In the genomic region with DNA sequence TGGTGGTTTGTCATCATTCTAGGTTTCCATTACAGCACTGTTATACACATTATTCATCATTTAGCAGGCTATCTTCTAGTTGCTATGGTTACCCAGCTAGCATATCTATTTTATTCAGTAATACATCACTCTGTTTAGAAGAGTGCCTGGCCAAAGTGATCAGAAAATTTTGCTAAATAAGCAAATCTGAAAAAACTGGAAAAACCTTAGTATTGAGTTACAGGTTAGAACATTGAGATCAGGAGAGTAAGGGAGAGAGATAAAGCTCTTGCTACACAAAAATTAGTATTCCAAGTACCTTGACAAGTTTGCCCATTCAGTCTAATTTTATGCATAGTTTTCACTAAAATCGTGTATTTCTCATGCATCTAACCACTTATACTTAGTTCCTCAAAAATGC, we compare ENCODE assay signal across 26 mouse cellular contexts.
DNase-seq lines count a peak whose midpoint lies in the region; ATAC-seq and TF ChIP-seq lines count a peak whose summit lies in the region.
"Had no signal": no experiment of that assay in that cellular context is flagged by ENCODE, and none has a peak within 500 bp of the region (broad histone marks: within the 10 kb centered on the region; RNA-seq: fewer than 3 reads in every experiment).

No protein-coding gene starts in this region.

- no peak overlapping the region for H3K27ac ChIP-seq in hindbrain, embryonic 14.5 days
- H3K27ac ChIP-seq in hindbrain, postnatal 0 days = no peak overlapping the region
- H3K27ac ChIP-seq in midbrain, embryonic 16.5 days (ENCODE audit: low read length) = no peak overlapping the region
- no peak overlapping the region for H3K27ac ChIP-seq in midbrain, embryonic 14.5 days (replicated peaks; ENCODE audit: low read depth, low read length)
- H3K27ac ChIP-seq in ES-E14 (ENCODE audit: insufficient read depth, low read depth, low read length, poor library complexity, severe bottlenecking) = no peak overlapping the region
- H3K27ac ChIP-seq in heart, embryonic 12.5 days (ENCODE audit: poor library complexity, severe bottlenecking) = no peak overlapping the region
- H3K27ac ChIP-seq: embryonic facial prominence, embryonic 13.5 days; embryonic facial prominence, embryonic 15.5 days; forebrain, embryonic 10.5 days; forebrain, embryonic 13.5 days; forebrain, embryonic 15.5 days had no signal

- no peak overlapping the region for H3K4me3 ChIP-seq in hindbrain, embryonic 14.5 days (replicated peaks; ENCODE audit: low read length)
- no peak overlapping the region for H3K4me3 ChIP-seq in hindbrain, postnatal 0 days (ENCODE audit: low read length)
- H3K4me3 ChIP-seq in midbrain, embryonic 16.5 days (ENCODE audit: low read depth, low read length) = no peak overlapping the region
- no peak overlapping the region for H3K4me3 ChIP-seq in midbrain, embryonic 14.5 days (replicated peaks; ENCODE audit: low read depth, low read length)
- H3K4me3 ChIP-seq in ES-E14 (ENCODE audit: insufficient read depth in 1 of 2, low read depth in 1 of 2, low read length in 2 of 2, poor library complexity in 1 of 2, severe bottlenecking in 1 of 2) = no peak overlapping the region
- no peak overlapping the region for H3K4me3 ChIP-seq in heart, embryonic 12.5 days
- H3K4me3 ChIP-seq: embryonic facial prominence, embryonic 13.5 days; embryonic facial prominence, embryonic 15.5 days; erythroblast, embryonic 14.5 days; forebrain, embryonic 10.5 days; forebrain, embryonic 13.5 days; forebrain, embryonic 15.5 days had no signal

- WGBS in hindbrain, embryonic 14.5 days = 90% methylated on average over 1 of the region's 1 CpGs
- WGBS in hindbrain, postnatal 0 days = 93% methylated on average over 1 of the region's 1 CpGs
- 92% methylated on average over 1 of the region's 1 CpGs for WGBS in midbrain, embryonic 16.5 days
- 94% methylated on average over 1 of the region's 1 CpGs for WGBS in midbrain, embryonic 14.5 days
- 88% methylated on average over 1 of the region's 1 CpGs for WGBS in heart, embryonic 12.5 days

- H3K9me3 ChIP-seq in hindbrain, embryonic 14.5 days (ENCODE audit: control insufficient read depth, low read length) = no peaks in the 10 kb centered on the region
- no peaks in the 10 kb centered on the region for H3K9me3 ChIP-seq in hindbrain, postnatal 0 days (ENCODE audit: low read length)
- no peaks in the 10 kb centered on the region for H3K9me3 ChIP-seq in midbrain, embryonic 16.5 days (replicated peaks; ENCODE audit: control insufficient read depth, low read length, poor library complexity, severe bottlenecking)
- no peaks in the 10 kb centered on the region for H3K9me3 ChIP-seq in midbrain, embryonic 14.5 days (ENCODE audit: control insufficient read depth, low read length)
- H3K9me3 ChIP-seq in ES-E14 (ENCODE audit: control insufficient read depth, insufficient read depth, low read depth, low read length) = no peaks in the 10 kb centered on the region
- no peaks in the 10 kb centered on the region for H3K9me3 ChIP-seq in heart, embryonic 12.5 days (replicated peaks)
- H3K9me3 ChIP-seq: embryonic facial prominence, embryonic 13.5 days; embryonic facial prominence, embryonic 15.5 days; forebrain, embryonic 10.5 days; forebrain, embryonic 13.5 days; forebrain, embryonic 15.5 days had no signal

- H3K4me2 ChIP-seq in hindbrain, embryonic 14.5 days (replicated peaks) = no peak overlapping the region
- no peak overlapping the region for H3K4me2 ChIP-seq in hindbrain, postnatal 0 days (ENCODE audit: low read depth, low read length)
- H3K4me2 ChIP-seq in midbrain, embryonic 16.5 days (ENCODE audit: low read length) = no peak overlapping the region
- H3K4me2 ChIP-seq in midbrain, embryonic 14.5 days (ENCODE audit: low read length) = no peak overlapping the region
- no peak overlapping the region for H3K4me2 ChIP-seq in heart, embryonic 12.5 days
- H3K4me2 ChIP-seq: embryonic facial prominence, embryonic 13.5 days; embryonic facial prominence, embryonic 15.5 days; forebrain, embryonic 13.5 days; forebrain, embryonic 15.5 days had no signal

- H3K36me3 ChIP-seq in hindbrain, embryonic 14.5 days (replicated peaks; ENCODE audit: control insufficient read depth, insufficient read depth) = peaks cover 13% of the 10 kb centered on the region
- H3K36me3 ChIP-seq in hindbrain, postnatal 0 days (ENCODE audit: insufficient read depth, low read length) = 0 out of 2 replicates have a peak, but pooled peaks cover 3% of the 10 kb centered on the region
- H3K36me3 ChIP-seq in midbrain, embryonic 16.5 days (ENCODE audit: control insufficient read depth, insufficient read depth, low read length) = no peaks in the 10 kb centered on the region
- H3K36me3 ChIP-seq in midbrain, embryonic 14.5 days (ENCODE audit: control insufficient read depth, insufficient read depth, low read length) = peaks cover 14% of the 10 kb centered on the region
- H3K36me3 ChIP-seq in ES-E14 (ENCODE audit: control insufficient read depth, insufficient read depth, low read length, poor library complexity, severe bottlenecking) = peaks cover 2% of the 10 kb centered on the region; the same call in 1 of the 2 replicates
- H3K36me3 ChIP-seq in heart, embryonic 12.5 days = peaks cover 19% of the 10 kb centered on the region
- H3K36me3 ChIP-seq: embryonic facial prominence, embryonic 15.5 days had no signal

- in situ Hi-C loops in ES-E14 (cut with MboI; ENCODE audit: low sequenced_read_pairs in 2 of 2, unreplicated experiment in 2 of 2) = no loop called here

- no peak for DNase-seq in hindbrain, embryonic 14.5 days (ENCODE audit: low spot score)
- DNase-seq in hindbrain, postnatal 0 days (ENCODE audit: low spot score) = no peak
- no peak for DNase-seq in midbrain, embryonic 14.5 days
- no peak for DNase-seq in ES-E14 (ENCODE audit: low read depth, low spot score)
- peak; percentile 5 for DNase-seq in brain, adult 2 months (ENCODE audit: low read depth, low spot score)
- no peak for DNase-seq in heart, adult 18-20 months
- DNase-seq: adrenal gland, adult 8-10 months; adrenal gland, postnatal 14 days; adrenal gland, postnatal 36 days; cerebellum, adult 11 months; cerebellum, adult 18-20 months; cerebellum, adult 8-10 months; cerebellum, adult 9-11 months; cerebellum, postnatal 14 days; cerebellum, postnatal 36 days; embryo, embryonic 11 days had no signal

- 0 out of 2 replicates have a peak, but pooled peaks have one; percentile 27 for ATAC-seq in hindbrain, embryonic 14.5 days (ENCODE audit: low FRiP score)
- no peak for ATAC-seq in hindbrain, postnatal 0 days
- peak; percentile 39; the same call in 1 of the 2 replicates for ATAC-seq in midbrain, embryonic 16.5 days
- ATAC-seq in midbrain, embryonic 14.5 days (ENCODE audit: low FRiP score, low TSS enrichment) = no peak
- ATAC-seq in heart, embryonic 12.5 days (ENCODE audit: insufficient number of reproducible peaks, low FRiP score) = no peak
- ATAC-seq: activated CD4-positive, CD25-positive, alpha-beta regulatory T cell, adult 4 months; forebrain, embryonic 13.5 days; forebrain, embryonic 15.5 days; Patski had no signal

- no peak overlapping the region for H3K9ac ChIP-seq in hindbrain, embryonic 14.5 days
- H3K9ac ChIP-seq in hindbrain, postnatal 0 days (replicated peaks; ENCODE audit: low read length) = no peak overlapping the region
- no peak overlapping the region for H3K9ac ChIP-seq in midbrain, embryonic 16.5 days (ENCODE audit: low read depth, low read length)
- H3K9ac ChIP-seq in midbrain, embryonic 14.5 days (replicated peaks; ENCODE audit: low read length) = no peak overlapping the region
- H3K9ac ChIP-seq in ES-E14 (ENCODE audit: insufficient read depth, low read depth, low read length, poor library complexity, severe bottlenecking) = no peak overlapping the region
- H3K9ac ChIP-seq in heart, embryonic 12.5 days = no peak overlapping the region
- H3K9ac ChIP-seq: embryonic facial prominence, embryonic 13.5 days; embryonic facial prominence, embryonic 15.5 days; forebrain, embryonic 13.5 days; forebrain, embryonic 15.5 days had no signal

- TF ChIP-seq CTCF in hindbrain, postnatal 0 days (IDR thresholded peaks at IDR 0.05; ENCODE audit: low read depth) = no peak

- no peaks in the 10 kb centered on the region for H3K27me3 ChIP-seq in hindbrain, embryonic 14.5 days (ENCODE audit: control insufficient read depth, insufficient read depth, low read length)
- no peaks in the 10 kb centered on the region for H3K27me3 ChIP-seq in hindbrain, postnatal 0 days (ENCODE audit: insufficient read depth, low read length)
- H3K27me3 ChIP-seq in midbrain, embryonic 16.5 days (ENCODE audit: control insufficient read depth, insufficient read depth, low read depth, low read length) = no peaks in the 10 kb centered on the region
- no peaks in the 10 kb centered on the region for H3K27me3 ChIP-seq in midbrain, embryonic 14.5 days (ENCODE audit: control insufficient read depth, insufficient read depth, low read length)
- no peaks in the 10 kb centered on the region for H3K27me3 ChIP-seq in heart, embryonic 12.5 days (replicated peaks)
- H3K27me3 ChIP-seq: embryonic facial prominence, embryonic 13.5 days; embryonic facial prominence, embryonic 15.5 days; forebrain, embryonic 13.5 days; forebrain, embryonic 15.5 days; Patski had no signal

- no peaks in the 10 kb centered on the region for H3K4me1 ChIP-seq in hindbrain, embryonic 14.5 days (replicated peaks; ENCODE audit: control insufficient read depth, insufficient read depth, low read length)
- H3K4me1 ChIP-seq in hindbrain, postnatal 0 days (ENCODE audit: insufficient read depth, low read length) = no peaks in the 10 kb centered on the region
- no peaks in the 10 kb centered on the region for H3K4me1 ChIP-seq in midbrain, embryonic 16.5 days (ENCODE audit: control insufficient read depth, insufficient read depth, low read length)
- H3K4me1 ChIP-seq in midbrain, embryonic 14.5 days (ENCODE audit: control insufficient read depth, insufficient read depth, low read length) = no peaks in the 10 kb centered on the region
- H3K4me1 ChIP-seq in ES-E14 (ENCODE audit: control insufficient read depth in 2 of 2, insufficient read depth in 2 of 2, low read length in 2 of 2, poor library complexity in 1 of 2) = no peaks in the 10 kb centered on the region
- no peaks in the 10 kb centered on the region for H3K4me1 ChIP-seq in heart, embryonic 12.5 days (replicated peaks)
- H3K4me1 ChIP-seq: embryonic facial prominence, embryonic 13.5 days; embryonic facial prominence, embryonic 15.5 days; forebrain, embryonic 10.5 days; forebrain, embryonic 13.5 days; forebrain, embryonic 15.5 days had no signal

TF ChIP-seq in ES-E14, 5 proteins besides CTCF, POLR2A, EP300 and RAD21:
- peak; percentile 29; the same call in 1 of the 2 replicates for TF ChIP-seq MAFK (IDR thresholded peaks at IDR 0.05; ENCODE audit: insufficient read depth, low read depth, low read length)
- no peak for TF ChIP-seq ZC3H11A (IDR thresholded peaks at IDR 0.05; ENCODE audit: borderline replicate concordance, low read depth, low read length)

Comparison
In these comparisons a context has a peak if more than half of its experiments do, and no peak if none do; other contexts are left out.
1. ATAC-seq: peak in hindbrain, embryonic 14.5 days (single experiment) and midbrain, embryonic 16.5 days (single experiment); none in hindbrain, postnatal 0 days (single experiment), midbrain, embryonic 14.5 days (single experiment) and heart, embryonic 12.5 days (single experiment).